In genomic region chr14:78725976-78726375, GRCm38 (mm10) we compare ENCODE assay signal across 8 mouse cellular contexts. TPM values are rescaled to one million over a fixed set of nuclear protein-coding genes. Genes with fewer than 3 reads are reported as not detected.
DNase-seq lines count a peak whose midpoint lies in the region; ATAC-seq and TF ChIP-seq lines count a peak whose summit lies in the region.

No protein-coding gene starts in this region.

- peak overlapping the region; percentile 77 for H3K27ac ChIP-seq in gastrocnemius, adult 2 months
- no peak overlapping the region for H3K27ac ChIP-seq in testis, adult 2 months (ENCODE audit: control insufficient read depth, insufficient read depth, low read depth, low read length)
- H3K27ac ChIP-seq in liver, embryonic 13.5 days: no peak overlapping the region
- 0 out of 2 replicates have a peak overlapping the region, but pooled peaks have one; percentile 49 for H3K27ac ChIP-seq in stomach, postnatal 0 days (replicated peaks)

- no peak overlapping the region for H3K9ac ChIP-seq in liver, embryonic 13.5 days
- no peak overlapping the region for H3K9ac ChIP-seq in stomach, postnatal 0 days (ENCODE audit: low read length)

- no peak for DNase-seq in gastrocnemius, adult 2 months
- no peak for DNase-seq in gastrocnemius, postnatal 14 days
- no peak for DNase-seq in testis, postnatal 10 days (ENCODE audit: low spot score)
- no peak for DNase-seq in liver, embryonic 13.5 days
- no peak for DNase-seq in stomach, postnatal 0 days (ENCODE audit: low spot score)
- no peak for DNase-seq in frontal cortex, postnatal 10 days (ENCODE audit: low spot score in 2 of 2)
- DNase-seq in Muller cell, postnatal 12 days (ENCODE audit: inconsistent ontology term): no peak

- TF ChIP-seq POLR2A in testis, adult 2 months (IDR thresholded peaks at IDR 0.05; ENCODE audit: control insufficient read depth, low read depth, low read length): no peak

- H3K4me3 ChIP-seq in gastrocnemius, adult 2 months: peak overlapping the region; percentile 74
- H3K4me3 ChIP-seq in testis, adult 2 months (ENCODE audit: control insufficient read depth, low read depth, low read length): peak overlapping the region; percentile 64
- H3K4me3 ChIP-seq in liver, embryonic 13.5 days (replicated peaks): peak overlapping the region; percentile 69; the same call in 1 of the 2 replicates
- H3K4me3 ChIP-seq in stomach, postnatal 0 days (ENCODE audit: low read depth, low read length): peak overlapping the region; percentile 60

- TF ChIP-seq EP300 in stomach, postnatal 0 days (optimal IDR thresholded peaks at IDR 0.05): no peak

- H3K27me3 ChIP-seq in testis, adult 2 months (ENCODE audit: control insufficient read depth, insufficient read depth, low read length): no peaks in the 10 kb centered on the region
- H3K27me3 ChIP-seq in liver, embryonic 13.5 days: peaks cover 30% of the 10 kb centered on the region
- H3K27me3 ChIP-seq in stomach, postnatal 0 days (ENCODE audit: control insufficient read depth, insufficient read depth, low read length): no peaks in the 10 kb centered on the region

- H3K4me2 ChIP-seq in liver, embryonic 13.5 days: peak overlapping the region; percentile 93
- H3K4me2 ChIP-seq in stomach, postnatal 0 days (replicated peaks; ENCODE audit: low read depth): peak overlapping the region; percentile 92

- ATAC-seq in liver, embryonic 13.5 days (ENCODE audit: low read depth): no peak
- no peak for ATAC-seq in stomach, postnatal 0 days (ENCODE audit: low FRiP score, low TSS enrichment)

- intact Hi-C loops in gastrocnemius, adult 2 months (cut with DNase I): loop anchor here (5.0 kb wide), 1 partner anchor 54 kb away; no protein-coding TSS in a partner anchor
- intact Hi-C loops in gastrocnemius, postnatal 14 days (cut with DNase I; ENCODE audit: low total_unique reads): loop anchor here (10.0 kb wide), 1 partner anchor 51 kb away; no protein-coding TSS in a partner anchor

- no peaks in the 10 kb centered on the region for H3K9me3 ChIP-seq in liver, embryonic 13.5 days (replicated peaks)
- no peaks in the 10 kb centered on the region for H3K9me3 ChIP-seq in stomach, postnatal 0 days (ENCODE audit: control insufficient read depth, low read length)

- TF ChIP-seq CTCF in gastrocnemius, adult 2 months (IDR thresholded peaks at IDR 0.05): no peak
- no peak for TF ChIP-seq CTCF in testis, adult 2 months (IDR thresholded peaks at IDR 0.05; ENCODE audit: control insufficient read depth, insufficient read depth, insufficient replicate concordance, low read depth, low read length)
- no peak for TF ChIP-seq CTCF in stomach, postnatal 0 days (IDR thresholded peaks at IDR 0.05; ENCODE audit: low read depth)

- 36% methylated on average over 13 of the region's 13 CpGs for WGBS in liver, embryonic 13.5 days (ENCODE audit: insufficient replicate concordance)
- WGBS in stomach, postnatal 0 days: 44% methylated on average over 13 of the region's 13 CpGs

- H3K4me1 ChIP-seq in testis, adult 2 months (ENCODE audit: control insufficient read depth, insufficient read depth, low read length): peaks cover 4% of the 10 kb centered on the region
- H3K4me1 ChIP-seq in liver, embryonic 13.5 days (replicated peaks): peaks cover 23% of the 10 kb centered on the region
- no peaks in the 10 kb centered on the region; the same call in 1 of the 2 replicates for H3K4me1 ChIP-seq in stomach, postnatal 0 days (replicated peaks; ENCODE audit: control insufficient read depth, insufficient read depth)

- H3K36me3 ChIP-seq in testis, adult 2 months (ENCODE audit: control insufficient read depth, insufficient read depth, low read length): no peaks in the 10 kb centered on the region
- no peaks in the 10 kb centered on the region for H3K36me3 ChIP-seq in liver, embryonic 13.5 days
- no peaks in the 10 kb centered on the region for H3K36me3 ChIP-seq in stomach, postnatal 0 days (ENCODE audit: control insufficient read depth, insufficient read depth, low read length)

RNA-seq across cellular contexts. Expression of gene Dgkh, which starts 6.6 kb away (rescaled TPM):
- total RNA-seq in gastrocnemius, adult 2 months (2021): 1 to 10 TPM; 2.8 to 3.3 TPM
- 1 to 10 TPM; 5.1 to 6.1 TPM for total RNA-seq in gastrocnemius, postnatal 14 days (2021)
- 49.3 and 55.0 TPM in 2 replicates for polyA plus RNA-seq in testis, adult 2 months (2012; rRNA removed)
- polyA plus RNA-seq in liver, embryonic 13.5 days (2015; fragmentation: Nextera tagmentation; extraction: Ambion mirVana): 0.35 and 0.36 TPM in 2 replicates
- 0.76 and 0.86 TPM in 2 replicates for polyA plus RNA-seq in stomach, postnatal 0 days (2015; fragmentation: Nextera tagmentation; extraction: Ambion mirVana)

Comparison
In these comparisons a context has a peak if more than half of its experiments do, and no peak if none do; other contexts are left out.
1. H3K27ac ChIP-seq: peak in gastrocnemius, adult 2 months (single experiment) and stomach, postnatal 0 days (single experiment); none in testis, adult 2 months (single experiment) and liver, embryonic 13.5 days (single experiment).
2. RNA of gene Dgkh, which starts 6.6 kb away (polyA plus RNA-seq): 49.3 to 55.0 TPM in testis, adult 2 months; 0.76 to 0.86 TPM in stomach, postnatal 0 days and 0.35 to 0.36 TPM in liver, embryonic 13.5 days; every median in the first group is over 10 times any median in the second.
3. Peak in every context shown above with its lines, with median percentiles within 50 percentile points of each other: H3K4me3 ChIP-seq.